Mouse (Mus musculus) midbrain, embryonic 16.5 days (tissue): ENCODE measurements at regions not wholly inside any gene's neighbourhood (a gene's known extent, or its start where the extent isn't known, plus 50 kb on each side); places are given as distances from the start of the nearest gene placed in this dataset.

Experiments used
- ATAC-seq: fragments of 200-750 bp; cut with Nextera tagmentation; 2 replicates; pipeline ENCODE4 v1.8.0; 2017; ENCODE audit warnings: moderate TSS enrichment
- H3K27ac ChIP-seq: fragments of 300-500 bp; sonication (generic); 2 replicates; pipeline ENCODE4 v1.5.1; 2014; ENCODE audit warnings: mild to moderate bottlenecking, low read length, mixed read lengths
- H3K27me3 ChIP-seq: fragments of 300-500 bp; sonication (generic); 2 replicates; pipeline ENCODE4 v1.6.1; 2014; ENCODE audit warnings: low read depth, low read length, mixed read lengths; ENCODE audit not compliant: control insufficient read depth, insufficient read depth
- H3K36me3 ChIP-seq: fragments of 300-500 bp; sonication (generic); 2 replicates; pipeline ENCODE4 v1.6.1; 2014; ENCODE audit warnings: mild to moderate bottlenecking, low read length, moderate library complexity, mixed read lengths; ENCODE audit not compliant: control insufficient read depth, insufficient read depth
- H3K4me1 ChIP-seq: fragments of 300-500 bp; sonication (generic); 2 replicates; pipeline ENCODE4 v1.6.1; 2014; ENCODE audit warnings: mild to moderate bottlenecking, low read length, mixed read lengths; ENCODE audit not compliant: control insufficient read depth, insufficient read depth
- H3K4me2 ChIP-seq: fragments of 300-500 bp; sonication (generic); 2 replicates; pipeline ENCODE4 v1.6.1; 2014; ENCODE audit warnings: mild to moderate bottlenecking, low read length, mixed read lengths
- H3K4me3 ChIP-seq: fragments of 300-500 bp; sonication (generic); 2 replicates; pipeline ENCODE4 v1.5.1; 2014; ENCODE audit warnings: low read depth, mild to moderate bottlenecking, low read length, moderate library complexity, mixed read lengths
- H3K9ac ChIP-seq: fragments of 300-500 bp; sonication (generic); 2 replicates; pipeline ENCODE4 v1.6.1; 2014; ENCODE audit warnings: low read depth, low read length, mixed read lengths
- H3K9me3 ChIP-seq: fragments of 300-500 bp; sonication (generic); replicated peaks from 2 replicates; pipeline ENCODE4 v1.6.1; 2014; ENCODE audit warnings: mild to moderate bottlenecking, low read length, mixed read lengths; ENCODE audit not compliant: control insufficient read depth, poor library complexity, severe bottlenecking
- WGBS: fragments of 180-500 bp; shearing (Covaris S2); extraction: QIAGEN DNeasy Blood & Tissue Kit; methylation state at CpG from one replicate; pipeline ENCODE4 v1.1.7; 2014; 5-methylcytosine and 5-hydroxymethylcytosine counted together

DNA sequence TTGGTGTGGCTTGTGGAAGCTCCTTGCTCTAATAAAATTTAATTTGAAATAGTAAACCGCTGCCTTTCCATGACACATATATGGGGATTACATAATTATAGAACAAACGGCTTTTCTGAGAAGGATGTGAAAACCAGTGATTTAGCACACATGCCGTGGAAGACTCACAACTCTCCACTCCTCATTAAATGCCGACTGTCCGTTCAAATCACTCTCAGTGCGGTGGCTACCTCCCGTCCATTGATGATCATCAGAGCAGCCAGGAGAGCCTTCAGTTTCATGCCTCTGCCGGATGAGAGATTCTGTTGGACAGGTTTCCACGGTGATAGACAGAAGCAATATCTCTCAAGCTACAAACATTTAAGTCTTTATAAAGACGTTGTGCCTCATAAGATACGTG lies 451.3 kb downstream of the Glrx3 start:
- Histone ChIP-seq H3K4me1 (peaks cover 2% of the 10 kb centered on the region; the same call in 1 of the 2 replicates), H3K27ac (no peak overlapping the region), H3K9me3 (no peaks in the 10 kb centered on the region), H3K36me3 (no peaks in the 10 kb centered on the region), H3K4me3 (no peak overlapping the region), H3K27me3 (no peaks in the 10 kb centered on the region), H3K9ac (no peak overlapping the region), H3K4me2 (no peak overlapping the region)
- no peak for ATAC-seq
- 71% methylated on average over 11 of the region's 11 CpGs for WGBS

DNA sequence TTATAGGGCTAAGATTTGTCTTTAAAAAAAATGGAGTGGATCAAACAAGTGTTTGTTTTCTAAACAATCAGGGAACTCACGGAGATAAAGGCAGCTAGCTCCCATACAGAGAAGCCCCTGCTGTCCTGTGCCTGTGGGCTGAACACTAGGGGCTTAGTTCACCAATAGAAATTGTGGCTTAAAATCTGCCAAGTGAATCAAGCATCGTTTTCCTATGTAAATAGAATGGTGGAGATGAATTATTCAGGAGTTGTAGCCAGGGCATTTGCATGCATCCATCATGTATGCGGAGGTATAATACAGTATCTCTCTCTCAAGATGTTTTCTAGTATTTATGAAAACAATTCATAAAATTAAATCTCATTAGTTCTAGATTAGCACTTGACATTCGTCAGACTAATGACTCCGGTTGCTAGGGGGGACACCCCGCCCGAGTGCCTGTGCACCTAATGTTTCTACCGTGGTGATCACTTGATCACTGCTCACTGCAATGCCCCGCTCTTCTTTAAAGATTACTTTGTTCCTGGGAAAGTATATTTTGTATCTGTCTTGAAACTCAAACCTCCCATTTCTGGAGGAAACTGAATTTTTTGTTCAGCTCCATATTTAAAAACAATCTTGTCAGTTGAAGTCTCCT lies 469.1 kb downstream of the Glrx3 start:
- H3K27ac ChIP-seq, result 0 out of 2 replicates have a peak overlapping the region, but pooled peaks have one; percentile 13
- ATAC-seq, result peak; percentile 60; the same call in 1 of the 2 replicates
- H3K9me3 ChIP-seq, result no peaks in the 10 kb centered on the region
- no peak overlapping the region for H3K4me2 ChIP-seq
- no peak overlapping the region for H3K4me3 ChIP-seq
- no peak overlapping the region for H3K9ac ChIP-seq
- 21% methylated on average over 9 of the region's 9 CpGs for WGBS
- H3K36me3 ChIP-seq, result no peaks in the 10 kb centered on the region
- H3K27me3 ChIP-seq, result no peaks in the 10 kb centered on the region
- peaks cover 19% of the 10 kb centered on the region for H3K4me1 ChIP-seq

DNA sequence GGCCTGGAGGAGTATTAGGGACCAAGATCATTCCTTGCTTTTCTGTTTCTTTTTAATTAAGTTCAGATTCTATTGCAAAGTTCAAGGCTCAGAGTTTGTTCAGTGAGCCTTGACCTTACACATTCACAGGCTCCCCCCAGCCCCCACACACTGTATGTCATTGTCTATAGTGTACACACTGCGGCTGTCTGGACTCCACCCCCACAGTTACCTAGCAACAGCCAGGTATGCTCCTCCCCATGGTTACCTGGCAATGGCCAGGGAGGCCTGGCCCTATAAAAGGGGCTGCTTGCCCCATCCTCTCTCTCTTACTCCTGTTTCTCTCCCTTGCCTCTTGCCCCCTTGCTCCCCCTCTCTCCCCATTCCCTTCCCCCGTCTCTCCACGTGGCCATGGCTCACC lies 472.0 kb downstream of the Glrx3 start:
- H3K4me1 ChIP-seq, result peaks cover 15% of the 10 kb centered on the region
- H3K9ac ChIP-seq, result no peak overlapping the region
- no peak overlapping the region for H3K4me2 ChIP-seq
- H3K4me3 ChIP-seq, result no peak overlapping the region
- no peak overlapping the region for H3K27ac ChIP-seq
- no peak for ATAC-seq
- no peaks in the 10 kb centered on the region for H3K9me3 ChIP-seq
- H3K36me3 ChIP-seq, result no peaks in the 10 kb centered on the region
- H3K27me3 ChIP-seq, result no peaks in the 10 kb centered on the region
- 43% methylated on average over 3 of the region's 3 CpGs for WGBS

DNA sequence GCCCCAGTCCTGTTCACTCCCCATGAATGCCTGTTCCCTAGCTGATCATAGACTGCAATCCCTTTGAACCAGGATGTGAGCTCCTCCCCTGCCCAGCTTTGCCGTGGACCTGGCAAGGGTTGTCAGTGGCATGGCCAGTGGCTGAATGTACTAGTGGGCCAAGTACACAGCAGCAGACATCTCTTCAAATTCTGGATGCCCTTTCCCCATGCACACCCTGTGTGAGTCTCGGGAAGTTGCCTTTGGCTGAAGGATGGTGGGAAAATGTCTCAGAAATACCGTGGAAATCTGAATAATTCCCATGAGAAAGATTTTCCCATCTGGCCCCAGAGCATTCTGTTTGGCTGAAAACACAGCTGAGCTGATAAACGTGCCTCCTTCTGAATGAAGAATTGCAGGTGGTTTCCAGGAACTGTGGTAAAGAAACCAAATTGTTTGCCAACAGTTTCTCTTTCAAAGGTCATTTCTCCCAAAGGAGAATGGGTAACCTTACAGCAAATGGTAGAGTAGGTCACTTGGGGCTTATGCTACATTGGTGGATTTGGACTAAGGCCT lies 476.2 kb downstream of the Glrx3 start:
- Histone ChIP-seq H3K4me3 (no peak overlapping the region), H3K27ac (no peak overlapping the region), H3K9me3 (no peaks in the 10 kb centered on the region), H3K9ac (no peak overlapping the region), H3K4me1 (peaks cover 3% of the 10 kb centered on the region; the same call in 1 of the 2 replicates), H3K4me2 (no peak overlapping the region), H3K27me3 (no peaks in the 10 kb centered on the region), H3K36me3 (no peaks in the 10 kb centered on the region)
- ATAC-seq, result no peak
- WGBS, result 62% methylated on average over 4 of the region's 4 CpGs

DNA sequence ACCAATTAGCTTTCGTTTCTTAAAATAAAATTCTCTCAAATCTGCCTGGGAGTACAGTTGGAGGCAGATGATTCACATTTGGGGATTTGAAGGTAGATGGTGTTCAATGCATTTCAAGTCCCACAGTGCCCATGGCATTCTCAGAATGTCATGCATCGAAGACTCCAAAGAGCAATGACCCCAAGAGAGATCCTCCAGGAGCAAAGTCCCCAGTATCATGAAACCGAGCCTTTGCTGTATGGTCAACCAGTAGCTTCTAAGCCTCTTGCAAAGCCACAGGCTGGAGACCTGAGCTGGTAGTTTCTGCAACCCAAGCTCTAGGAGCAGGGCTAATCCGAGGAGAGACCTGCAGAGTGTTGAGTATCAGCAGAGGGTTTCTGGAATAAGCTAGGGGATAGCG lies 477.1 kb downstream of the Glrx3 start:
- Histone ChIP-seq H3K9me3 (no peaks in the 10 kb centered on the region), H3K36me3 (no peaks in the 10 kb centered on the region), H3K4me2 (no peak overlapping the region), H3K27ac (no peak overlapping the region), H3K9ac (no peak overlapping the region), H3K4me3 (no peak overlapping the region), H3K27me3 (no peaks in the 10 kb centered on the region), H3K4me1 (peaks cover under 1% of the 10 kb centered on the region; the same call in 1 of the 2 replicates)
- no peak for ATAC-seq
- WGBS, result 93% methylated on average over 5 of the region's 5 CpGs

DNA sequence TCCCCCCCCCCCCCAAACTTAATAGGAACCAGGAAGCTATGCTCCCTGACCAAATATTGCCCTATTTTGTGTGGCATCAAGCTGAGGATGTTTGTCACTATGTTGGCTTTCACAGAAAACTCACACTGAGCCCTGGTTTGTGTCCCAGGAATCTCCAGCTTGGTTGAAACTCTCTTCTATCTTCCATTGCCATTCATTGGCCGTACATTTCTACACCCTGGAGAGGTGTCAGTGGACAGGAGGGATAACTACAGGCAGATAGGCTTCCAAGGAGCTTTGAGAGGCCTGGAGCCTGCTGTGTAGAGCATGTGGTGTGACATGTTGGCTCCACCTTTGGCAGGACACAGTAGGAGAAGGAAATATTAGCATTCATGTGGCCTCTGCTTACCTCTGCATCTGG lies 478.9 kb downstream of the Glrx3 start:
- H3K4me3 ChIP-seq, result no peak overlapping the region
- no peaks in the 10 kb centered on the region for H3K36me3 ChIP-seq
- no peak for ATAC-seq
- H3K4me1 ChIP-seq, result no peaks in the 10 kb centered on the region
- no peak overlapping the region for H3K9ac ChIP-seq
- 71% methylated on average over 1 of the region's 1 CpGs for WGBS
- H3K4me2 ChIP-seq, result no peak overlapping the region
- H3K27ac ChIP-seq, result no peak overlapping the region
- H3K27me3 ChIP-seq, result no peaks in the 10 kb centered on the region
- H3K9me3 ChIP-seq, result no peaks in the 10 kb centered on the region

DNA sequence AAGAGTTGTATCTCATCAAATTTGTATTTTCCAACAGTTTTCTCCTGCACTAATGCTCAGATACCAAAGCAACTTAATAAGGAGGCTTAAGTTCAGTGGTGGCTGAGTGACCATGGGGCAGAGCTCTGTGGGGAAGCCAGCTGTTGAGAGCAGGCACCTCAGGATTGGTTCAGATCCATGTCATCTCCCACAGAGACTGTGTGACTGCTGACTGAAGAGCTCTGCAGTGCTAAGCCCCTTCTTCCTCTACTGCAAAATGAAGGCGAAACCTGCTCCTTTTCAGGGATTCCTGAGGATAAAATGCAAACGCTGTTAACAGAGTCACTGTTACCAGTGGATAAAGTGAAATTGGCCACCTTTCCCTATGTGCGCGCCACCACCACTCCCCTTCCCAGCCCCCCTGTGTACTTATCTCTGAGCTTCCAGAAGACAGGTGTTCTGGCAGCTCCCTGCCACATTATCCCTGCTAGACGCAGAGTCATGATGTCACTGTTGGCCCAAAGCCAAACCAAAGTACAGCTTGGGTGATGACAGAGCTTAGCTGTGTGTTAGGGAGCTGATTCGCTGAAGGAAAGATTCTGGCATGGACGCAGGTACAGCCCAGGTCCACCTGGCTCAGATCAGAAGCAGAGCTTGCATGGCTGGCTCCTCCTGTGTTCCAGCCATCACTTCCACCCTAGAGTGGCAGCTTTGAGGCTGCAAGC lies 472.9 kb downstream of the Tcerg1l start:
- Histone ChIP-seq H3K27me3 (no peaks in the 10 kb centered on the region), H3K9me3 (no peaks in the 10 kb centered on the region), H3K4me1 (peaks cover 11% of the 10 kb centered on the region), H3K9ac (no peak overlapping the region), H3K27ac (0 out of 2 replicates have a peak overlapping the region, but pooled peaks have one; percentile 8), H3K4me3 (no peak overlapping the region), H3K4me2 (0 out of 2 replicates have a peak overlapping the region, but pooled peaks have one; percentile 14), H3K36me3 (no peaks in the 10 kb centered on the region)
- peak; percentile 21; the same call in 1 of the 2 replicates for ATAC-seq
- WGBS, result 48% methylated on average over 7 of the region's 7 CpGs

DNA sequence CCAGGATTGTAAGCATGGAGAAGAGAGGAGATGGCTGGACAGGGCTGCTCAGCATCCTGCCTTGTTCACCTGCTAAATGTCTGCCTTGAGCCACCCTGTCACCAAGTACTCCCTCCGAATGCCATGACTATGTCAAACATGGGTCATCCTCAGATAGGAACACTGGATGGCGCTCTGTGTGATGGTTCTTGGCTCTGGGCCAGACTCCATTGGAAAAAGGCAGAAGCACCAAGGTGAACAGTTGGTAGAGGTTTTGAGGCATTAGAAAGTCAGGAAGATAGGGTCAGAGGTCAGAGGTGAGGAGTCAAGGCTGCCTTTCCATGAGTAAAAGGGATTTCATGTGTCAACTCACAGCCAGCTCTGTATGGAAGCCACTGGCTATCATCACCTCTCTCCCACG lies 471.9 kb downstream of the Tcerg1l start:
- no peak overlapping the region for H3K4me3 ChIP-seq
- H3K9me3 ChIP-seq, result no peaks in the 10 kb centered on the region
- H3K9ac ChIP-seq, result no peak overlapping the region
- ATAC-seq, result no peak
- H3K27ac ChIP-seq, result no peak overlapping the region
- WGBS, result 84% methylated on average over 3 of the region's 3 CpGs
- no peak overlapping the region for H3K4me2 ChIP-seq
- H3K27me3 ChIP-seq, result no peaks in the 10 kb centered on the region
- no peaks in the 10 kb centered on the region for H3K36me3 ChIP-seq
- peaks cover 11% of the 10 kb centered on the region for H3K4me1 ChIP-seq

DNA sequence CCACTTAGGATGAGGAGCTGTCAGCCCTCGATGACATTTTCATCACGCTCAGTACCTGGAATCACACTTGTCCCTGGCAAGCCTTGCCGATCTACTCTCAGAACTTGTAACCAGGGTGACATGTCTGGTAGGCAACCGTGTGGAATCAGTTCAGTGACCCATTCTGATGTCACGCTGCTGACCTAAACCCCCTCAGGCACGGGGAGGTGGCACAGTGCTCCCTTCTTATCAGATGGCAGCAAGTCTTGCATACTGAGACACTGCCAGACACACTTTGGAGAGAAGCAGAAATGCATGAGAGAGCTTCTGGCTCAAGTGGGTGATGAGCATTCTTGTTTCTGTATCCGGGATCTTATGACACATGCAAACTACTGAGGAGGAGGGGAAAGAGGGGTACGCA lies 470.2 kb downstream of the Tcerg1l start:
- Histone ChIP-seq H3K4me1 (peaks cover 11% of the 10 kb centered on the region), H3K27me3 (no peaks in the 10 kb centered on the region), H3K27ac (no peak overlapping the region), H3K36me3 (no peaks in the 10 kb centered on the region), H3K9me3 (no peaks in the 10 kb centered on the region), H3K4me2 (no peak overlapping the region), H3K9ac (no peak overlapping the region), H3K4me3 (no peak overlapping the region)
- no peak for ATAC-seq
- 70% methylated on average over 8 of the region's 8 CpGs for WGBS
